ENCODE assay signal across 11 mouse cellular contexts in the genomic region with DNA sequence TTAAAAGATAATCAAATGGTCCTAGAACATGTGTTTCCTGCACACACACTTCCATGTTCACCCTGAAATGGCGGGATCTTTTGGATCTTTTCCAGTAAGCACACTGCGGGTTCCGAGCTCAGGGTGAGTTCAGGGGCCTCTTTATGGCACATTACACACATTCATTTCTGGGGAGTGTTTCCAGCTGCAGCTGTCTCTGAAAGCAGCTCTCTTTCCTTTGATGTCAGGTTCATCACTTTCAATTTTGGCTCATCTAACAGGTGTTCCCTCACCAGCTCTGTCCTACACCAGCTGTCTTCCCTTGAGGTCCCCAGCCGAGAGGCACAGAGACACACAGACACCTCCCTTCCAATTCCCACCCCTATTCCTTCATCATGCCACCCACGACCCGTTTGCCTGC.
DNase-seq lines count a peak whose midpoint lies in the region; ATAC-seq lines count a peak whose summit lies in the region.
"Had no signal": no experiment of that assay in that cellular context is flagged by ENCODE, and none has a peak within 500 bp of the region (broad histone marks: within the 10 kb centered on the region; RNA-seq: fewer than 3 reads in every experiment).

No protein-coding gene starts in this region.

- H3K4me3 ChIP-seq in liver, embryonic 11.5 days (ENCODE audit: low read depth, low read length), result no peak overlapping the region
- H3K4me3 ChIP-seq in stomach, embryonic 16.5 days (replicated peaks; ENCODE audit: low read length), result no peak overlapping the region

- H3K27ac ChIP-seq in liver, embryonic 11.5 days (ENCODE audit: low read depth, low read length), result peak overlapping the region; percentile 81
- peak overlapping the region; percentile 80 for H3K27ac ChIP-seq in stomach, embryonic 16.5 days (ENCODE audit: low read length)

- H3K4me2 ChIP-seq in liver, embryonic 11.5 days, result peak overlapping the region; percentile 51
- no peak overlapping the region for H3K4me2 ChIP-seq in stomach, embryonic 16.5 days (ENCODE audit: low read depth, low read length)

- peaks cover 28% of the 10 kb centered on the region for H3K4me1 ChIP-seq in liver, embryonic 11.5 days (replicated peaks; ENCODE audit: control insufficient read depth, insufficient read depth, low read length)
- H3K4me1 ChIP-seq in stomach, embryonic 16.5 days (ENCODE audit: control insufficient read depth, insufficient read depth, low read length), result peaks cover 35% of the 10 kb centered on the region

- no peaks in the 10 kb centered on the region for H3K27me3 ChIP-seq in liver, embryonic 11.5 days (replicated peaks; ENCODE audit: control insufficient read depth, insufficient read depth, low read length)
- H3K27me3 ChIP-seq in stomach, embryonic 16.5 days (ENCODE audit: control insufficient read depth, insufficient read depth, low read length), result no peaks in the 10 kb centered on the region

- H3K9me3 ChIP-seq in liver, embryonic 11.5 days (ENCODE audit: control insufficient read depth, low read length), result no peaks in the 10 kb centered on the region
- no peaks in the 10 kb centered on the region for H3K9me3 ChIP-seq in stomach, embryonic 16.5 days (replicated peaks; ENCODE audit: control insufficient read depth, low read length)

- ATAC-seq in liver, embryonic 11.5 days (replicated peaks; ENCODE audit: low FRiP score), result no peak
- ATAC-seq in stomach, embryonic 16.5 days (ENCODE audit: insufficient read depth, low FRiP score), result no peak

- peak; percentile 18 for DNase-seq in cerebellum, adult 9-10 months
- DNase-seq in cerebellum, adult 9-11 months, result no peak
- DNase-seq in liver, embryonic 11.5 days (ENCODE audit: low spot score), result peak; percentile 24
- no peak for DNase-seq in liver
- peak; percentile 52 for DNase-seq in induced T-regulatory cell, adult 2 months (ENCODE audit: low read depth)
- no peak for DNase-seq in layer of hippocampus, postnatal 25 days (ENCODE audit: extremely low spot score in 1 of 2, low spot score in 1 of 2)
- no peak for DNase-seq in urinary bladder, adult 18-20 months (ENCODE audit: low spot score in 2 of 2)
- DNase-seq: cerebellum, postnatal 10 days; gastrocnemius, postnatal 36 days; spleen, adult 18-20 months had no signal

- WGBS in liver, embryonic 11.5 days, result 78% methylated on average over 6 of the region's 6 CpGs
- 49% methylated on average over 6 of the region's 6 CpGs for WGBS in stomach, embryonic 16.5 days

- no peak overlapping the region for H3K9ac ChIP-seq in liver, embryonic 11.5 days (ENCODE audit: low read depth, low read length)
- no peak overlapping the region for H3K9ac ChIP-seq in stomach, embryonic 16.5 days (ENCODE audit: low read length)

- no peaks in the 10 kb centered on the region for H3K36me3 ChIP-seq in liver, embryonic 11.5 days (ENCODE audit: control insufficient read depth, insufficient read depth, low read length)
- no peaks in the 10 kb centered on the region for H3K36me3 ChIP-seq in stomach, embryonic 16.5 days (ENCODE audit: control insufficient read depth, insufficient read depth, low read length)

Comparison
In these comparisons a context has a peak if more than half of its experiments do, and no peak if none do; other contexts are left out.
1. DNase-seq: peak in cerebellum, adult 9-10 months (single experiment), liver, embryonic 11.5 days (single experiment) and induced T-regulatory cell, adult 2 months (single experiment); none in cerebellum, adult 9-11 months (single experiment), liver (single experiment), layer of hippocampus, postnatal 25 days (0 of 2) and urinary bladder, adult 18-20 months (0 of 2).